Mouse (Mus musculus): ENCODE measurements around the gene Pik3c2a. TPM values are rescaled to one million over a fixed set of nuclear protein-coding genes. Genes with fewer than 3 reads are reported as not detected.

Pik3c2a gene
- total RNA-seq (2023) = 42.9 to 53.2 TPM (median 44.2 TPM) in 4 replicates

DNA sequence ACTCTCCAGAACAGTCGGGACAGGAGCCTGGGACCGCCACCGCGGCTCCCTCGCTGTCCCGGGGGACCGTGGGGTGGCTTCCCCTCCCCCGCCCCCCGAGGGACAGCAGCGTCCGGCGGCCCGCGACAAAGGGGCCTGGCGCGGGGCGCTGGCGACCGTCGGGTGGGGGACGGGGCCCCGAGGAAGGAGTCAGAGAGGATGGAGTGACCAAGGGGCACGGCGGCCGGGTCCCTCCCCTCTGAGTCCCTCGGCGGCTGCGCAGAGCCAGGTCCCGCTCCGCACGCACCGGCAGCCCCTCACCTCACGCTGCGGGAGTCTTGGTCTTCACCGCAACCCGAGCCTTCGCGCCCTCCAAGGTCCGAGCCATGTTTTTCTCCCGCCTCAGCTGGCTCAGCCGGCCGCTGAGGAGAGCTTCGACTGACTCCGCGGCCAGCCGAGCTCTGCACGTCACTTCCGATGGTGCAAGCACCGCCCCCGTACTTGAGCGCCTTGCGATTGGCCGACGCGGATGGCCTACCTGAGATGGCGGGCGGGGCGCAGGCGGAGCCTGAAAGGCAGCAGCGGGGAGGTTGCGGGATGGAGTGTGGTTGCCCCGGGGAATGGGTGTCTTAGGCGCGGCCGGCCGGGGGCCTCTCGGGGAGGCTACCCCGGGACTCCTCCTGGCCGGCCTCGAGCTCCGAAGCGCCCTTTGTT, at the start of gene Pik3c2a:
Gene Pik3c2a, minus strand, starts transcription at position 446 of the 693 bp plus-strand sequence.

DNA sequence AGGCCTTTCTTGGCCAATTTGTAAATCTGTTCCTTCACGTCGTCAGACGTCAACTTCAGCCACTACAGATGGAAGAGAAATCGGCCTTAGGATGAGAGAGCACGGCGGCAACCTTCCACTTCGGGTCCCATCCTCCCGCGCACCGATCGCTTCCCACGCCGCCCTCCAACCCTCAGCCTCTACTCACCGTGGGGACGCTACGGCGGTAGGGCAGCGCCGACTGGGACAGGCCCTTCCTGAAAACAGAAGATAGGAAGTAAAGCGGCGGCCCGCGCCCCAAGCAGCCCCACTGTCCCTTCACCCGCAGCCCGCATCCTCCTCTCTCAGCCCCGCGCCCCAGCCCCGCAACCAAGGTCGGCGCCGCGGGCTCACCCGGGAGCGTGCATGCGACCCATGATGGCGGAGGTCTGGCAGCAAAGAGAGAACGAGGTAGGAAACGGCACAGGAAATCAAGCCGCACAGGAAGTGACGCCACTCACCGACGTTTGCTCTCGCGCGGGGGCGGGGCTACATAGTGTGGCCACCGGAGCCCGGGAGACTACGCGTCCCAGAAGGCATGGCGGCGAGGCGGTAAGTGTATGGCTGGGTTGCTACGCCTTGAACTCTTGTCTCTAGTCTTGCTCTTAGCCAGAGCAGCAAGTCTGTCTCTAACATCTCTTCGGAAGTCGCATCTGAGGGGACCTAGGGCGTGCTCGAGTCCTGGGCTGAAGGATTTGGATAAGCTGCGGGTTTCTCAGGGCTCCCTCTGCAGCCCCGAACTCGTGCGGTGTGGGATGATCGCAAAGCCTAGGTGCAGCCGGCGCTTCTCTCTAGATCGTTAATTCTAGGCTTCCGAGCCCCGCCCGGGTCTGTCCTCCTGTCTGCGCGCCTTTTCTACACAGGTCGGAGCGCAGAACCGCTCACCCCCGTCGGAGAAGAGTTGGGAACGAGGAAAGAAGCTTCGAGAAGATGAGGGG, 109.3 kb downstream of the Pik3c2a start, which contains the start of gene Rps13:
Gene Rps13, minus strand, starts transcription at position 483 of the 956 bp plus-strand sequence.

DNA sequence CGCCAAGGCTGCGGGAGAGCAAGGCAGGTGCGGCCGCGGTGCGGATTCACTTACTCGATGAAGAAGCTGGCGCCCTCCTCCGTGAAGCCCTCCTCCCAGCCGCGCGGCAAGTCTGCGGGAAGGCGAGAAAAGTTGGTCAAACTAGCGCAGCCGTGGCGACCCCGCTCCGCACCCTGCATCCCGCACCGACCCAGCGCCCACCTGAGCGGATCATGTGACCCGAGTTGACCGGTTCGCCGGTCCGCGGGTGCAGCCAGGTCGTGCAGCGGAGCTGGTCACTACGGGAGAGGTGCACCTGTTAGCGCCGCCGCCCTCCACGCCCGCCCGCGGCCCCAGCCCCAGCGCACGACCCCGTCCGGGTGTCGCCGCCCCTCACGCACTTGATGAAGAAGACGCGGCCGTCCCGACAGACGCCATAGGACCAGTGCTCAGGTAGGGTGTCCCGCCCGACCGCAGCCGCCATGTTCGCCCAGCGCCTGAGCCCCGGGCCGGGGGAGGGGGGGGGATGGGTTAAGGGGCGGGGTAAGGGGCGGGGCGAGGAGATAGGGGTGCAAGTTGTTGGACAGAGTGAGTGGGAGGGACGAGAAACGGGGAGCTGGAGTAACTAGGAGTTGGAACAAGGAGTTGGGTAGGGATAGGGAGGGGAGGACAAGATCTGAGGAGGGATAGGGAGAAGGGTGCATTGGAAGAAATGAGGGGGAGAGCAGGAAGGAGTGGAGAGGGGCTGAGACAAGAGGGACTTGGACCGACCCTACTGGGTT, 135.2 kb downstream of the Pik3c2a start, which contains the start of gene Plekha7:
Gene Plekha7, minus strand, starts transcription at position 506 of the 761 bp plus-strand sequence.

Other genes starting within 250 kb of the Pik3c2a start
- 2.6 to 4.6 TPM (median 3.8 TPM) in 4 replicates for gene Plekha7, start 135.1 kb downstream of the Pik3c2a start, total RNA-seq (2023)
- 1,106 to 1,297 TPM (median 1,221 TPM) in 4 replicates for gene Rps13, start 109.3 kb downstream of the Pik3c2a start, total RNA-seq (2023)
- gene Nucb2, start 60.9 kb upstream of the Pik3c2a start, total RNA-seq (2023) = 15.5 to 18.7 TPM (median 15.8 TPM) in 4 replicates

Measured in B cell, adult 62 days (primary cell).